Comparison of ENCODE assay signal across 8 mouse cellular contexts in genomic region chr1:164896211-164897145, GRCm38 (mm10). TPM values are rescaled to one million over a fixed set of nuclear protein-coding genes. Genes with fewer than 3 reads are reported as not detected.
DNase-seq lines count a peak whose midpoint lies in the region.

No protein-coding gene starts in this region.

- intact Hi-C loops in heart, postnatal 10 days (cut with DNase I), result loop anchor here (5.0 kb wide), 3 partner anchors 39 to 149 kb away; no protein-coding TSS in a partner anchor

- peak; percentile 41 for DNase-seq in adrenal gland, postnatal 14 days
- DNase-seq in adrenal gland, adult 18-20 months (ENCODE audit: low spot score in 2 of 2), result no peak
- peak; percentile 44 to 59 for DNase-seq in cerebellum, postnatal 25 days
- peak; percentile 74 to 80 for DNase-seq in heart, postnatal 10 days
- peak; percentile 32 to 54 for DNase-seq in kidney, postnatal 4 days
- DNase-seq in retina, postnatal 1 day, result peak; percentile 89
- no peak for DNase-seq in B cell, adult 2 months
- DNase-seq in left cerebral cortex, adult 8-10 months (ENCODE audit: low spot score in 2 of 2), result no peak

RNA-seq across cellular contexts. Expression of gene Xcl1, which starts 38.8 kb away (rescaled TPM):
- total RNA-seq in adrenal gland, postnatal 14 days (2021), result not detected in 2 replicates
- total RNA-seq in adrenal gland, adult 18-20 months (2021), result not detected
- not detected for total RNA-seq in heart, postnatal 10 days (2021)
- not detected for total RNA-seq in left cerebral cortex, adult 8-10 months (2022)

Comparison
In these comparisons a context has a peak if more than half of its experiments do, and no peak if none do; other contexts are left out.
1. DNase-seq: peak in adrenal gland, postnatal 14 days (single experiment), cerebellum, postnatal 25 days (2 of 2), heart, postnatal 10 days (2 of 2), kidney, postnatal 4 days (2 of 2) and retina, postnatal 1 day (single experiment); none in adrenal gland, adult 18-20 months (0 of 2), B cell, adult 2 months (0 of 2) and left cerebral cortex, adult 8-10 months (0 of 2).